ENCODE assay signal across 25 mouse cellular contexts in the genomic region with DNA sequence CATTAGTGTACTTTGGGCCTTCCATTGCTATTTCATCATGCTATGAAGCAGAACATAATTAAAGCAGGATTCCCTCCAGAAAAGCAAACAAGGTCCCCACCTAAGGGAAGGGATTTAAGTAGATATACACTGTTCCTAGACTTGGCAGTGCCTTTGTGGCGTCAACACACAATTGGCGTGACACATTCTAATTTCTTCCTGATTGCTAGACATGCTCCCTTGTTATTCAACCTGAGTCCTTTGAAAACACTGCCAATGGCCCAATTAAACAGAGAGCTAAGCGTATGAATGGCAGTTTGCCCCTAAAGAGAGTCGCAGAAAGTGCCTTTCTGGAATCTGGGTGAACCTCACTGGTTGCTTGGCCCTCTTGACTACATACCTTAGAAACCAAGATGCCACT.
DNase-seq lines count a peak whose midpoint lies in the region; ATAC-seq and TF ChIP-seq lines count a peak whose summit lies in the region.
"Had no signal": no experiment of that assay in that cellular context is flagged by ENCODE, and none has a peak within 500 bp of the region (broad histone marks: within the 10 kb centered on the region; RNA-seq: fewer than 3 reads in every experiment).

No protein-coding gene starts in this region.

- H3K4me1 ChIP-seq in embryonic facial prominence, embryonic 14.5 days (ENCODE audit: control insufficient read depth, insufficient read depth, low read length) = no peaks in the 10 kb centered on the region
- H3K4me1 ChIP-seq in embryonic facial prominence, embryonic 10.5 days = no peaks in the 10 kb centered on the region
- H3K4me1 ChIP-seq: embryonic facial prominence, embryonic 12.5 days; embryonic facial prominence, embryonic 15.5 days; forebrain, embryonic 12.5 days; forebrain, embryonic 15.5 days had no signal

- DNase-seq in embryonic facial prominence, embryonic 14.5 days (ENCODE audit: low spot score) = peak; percentile 21
- DNase-seq in embryonic facial prominence, embryonic 10.5 days (ENCODE audit: low spot score) = no peak
- peak; percentile 66 for DNase-seq in brain, embryonic 14.5 days (ENCODE audit: low read depth)
- DNase-seq in gonadal fat pad, adult 2 months (ENCODE audit: low read depth) = peak; percentile 38
- DNase-seq in thymus, postnatal 0 days (ENCODE audit: low spot score) = no peak
- DNase-seq: adrenal gland, adult 8-10 months; adrenal gland, postnatal 14 days; adrenal gland, postnatal 36 days; B cell, adult 2 months; cerebellum, adult 11 months; cerebellum, adult 2 months; cerebellum, adult 9-10 months; cerebellum, postnatal 14 days; cerebellum, postnatal 36 days; embryo, embryonic 11 days; forebrain, postnatal 0 days had no signal

- H3K9ac ChIP-seq in embryonic facial prominence, embryonic 14.5 days (ENCODE audit: low read depth, low read length) = no peak overlapping the region
- H3K9ac ChIP-seq: embryonic facial prominence, embryonic 12.5 days; embryonic facial prominence, embryonic 15.5 days; forebrain, embryonic 12.5 days; forebrain, embryonic 15.5 days; forebrain, postnatal 0 days had no signal

- no peak for TF ChIP-seq CTCF in brain, embryonic 14.5 days (IDR thresholded peaks at IDR 0.05; ENCODE audit: borderline replicate concordance, extremely low read depth, insufficient read depth, insufficient read length)

- H3K36me3 ChIP-seq in embryonic facial prominence, embryonic 14.5 days (ENCODE audit: control insufficient read depth, insufficient read depth, low read length) = no peaks in the 10 kb centered on the region
- H3K36me3 ChIP-seq in embryonic facial prominence, embryonic 10.5 days (replicated peaks) = no peaks in the 10 kb centered on the region
- H3K36me3 ChIP-seq: embryonic facial prominence, embryonic 12.5 days; embryonic facial prominence, embryonic 15.5 days; forebrain, embryonic 12.5 days; forebrain, embryonic 15.5 days; G1E had no signal

- no peak for ATAC-seq in embryonic facial prominence, embryonic 14.5 days (ENCODE audit: low read depth)
- ATAC-seq: activated CD4-positive, CD25-positive, alpha-beta regulatory T cell, adult 4 months; CD4-positive, CD25-positive, alpha-beta regulatory T cell, adult 4 months; forebrain, embryonic 15.5 days; forebrain, postnatal 0 days; Patski had no signal

- no peak overlapping the region for H3K4me3 ChIP-seq in embryonic facial prominence, embryonic 14.5 days (ENCODE audit: low read depth, low read length)
- no peak overlapping the region for H3K4me3 ChIP-seq in embryonic facial prominence, embryonic 10.5 days
- H3K4me3 ChIP-seq: embryonic facial prominence, embryonic 12.5 days; embryonic facial prominence, embryonic 15.5 days; erythroblast, embryonic 14.5 days; forebrain, embryonic 12.5 days; forebrain, embryonic 15.5 days had no signal

- no peak for TF ChIP-seq POLR2A in brain, embryonic 14.5 days (IDR thresholded peaks at IDR 0.05; ENCODE audit: borderline replicate concordance, extremely low read depth, insufficient read depth, insufficient read length, poor library complexity, severe bottlenecking)

- H3K27ac ChIP-seq in embryonic facial prominence, embryonic 14.5 days (replicated peaks; ENCODE audit: low read depth, low read length) = no peak overlapping the region
- H3K27ac ChIP-seq in embryonic facial prominence, embryonic 10.5 days (replicated peaks) = no peak overlapping the region
- H3K27ac ChIP-seq: embryonic facial prominence, embryonic 12.5 days; embryonic facial prominence, embryonic 15.5 days; forebrain, embryonic 12.5 days; forebrain, embryonic 15.5 days had no signal

- no peak overlapping the region for H3K4me2 ChIP-seq in embryonic facial prominence, embryonic 14.5 days (ENCODE audit: low read depth, low read length)
- H3K4me2 ChIP-seq: embryonic facial prominence, embryonic 12.5 days; embryonic facial prominence, embryonic 15.5 days; forebrain, embryonic 12.5 days; forebrain, embryonic 15.5 days had no signal

- H3K27me3 ChIP-seq in embryonic facial prominence, embryonic 14.5 days (replicated peaks; ENCODE audit: control insufficient read depth, insufficient read depth, low read length) = no peaks in the 10 kb centered on the region
- no peaks in the 10 kb centered on the region for H3K27me3 ChIP-seq in embryonic facial prominence, embryonic 10.5 days (replicated peaks; ENCODE audit: low read depth, poor library complexity, severe bottlenecking)
- H3K27me3 ChIP-seq: embryonic facial prominence, embryonic 12.5 days; embryonic facial prominence, embryonic 15.5 days; forebrain, embryonic 12.5 days; forebrain, embryonic 15.5 days; Patski had no signal

- H3K9me3 ChIP-seq in embryonic facial prominence, embryonic 14.5 days (ENCODE audit: control insufficient read depth, low read length) = no peaks in the 10 kb centered on the region
- no peaks in the 10 kb centered on the region for H3K9me3 ChIP-seq in embryonic facial prominence, embryonic 10.5 days
- H3K9me3 ChIP-seq: embryonic facial prominence, embryonic 12.5 days; embryonic facial prominence, embryonic 15.5 days; forebrain, embryonic 12.5 days; forebrain, embryonic 15.5 days; G1E had no signal

- WGBS in embryonic facial prominence, embryonic 14.5 days = 73% methylated on average over 4 of the region's 4 CpGs
- 85% methylated on average over 4 of the region's 4 CpGs for WGBS in embryonic facial prominence, embryonic 10.5 days

Comparison
In these comparisons a context has a peak if more than half of its experiments do, and no peak if none do; other contexts are left out.
1. DNase-seq: peak in embryonic facial prominence, embryonic 14.5 days (single experiment), brain, embryonic 14.5 days (single experiment) and gonadal fat pad, adult 2 months (single experiment); none in embryonic facial prominence, embryonic 10.5 days (single experiment) and thymus, postnatal 0 days (single experiment).